Mouse (Mus musculus) spleen, adult 2 months (tissue): ENCODE results near the gene Snd1. TPM values are rescaled to one million over a fixed set of nuclear protein-coding genes. Genes with fewer than 3 reads are reported as not detected.

Experiments
- DNase-seq, 2 experiments: peaks; one replicate each; pipeline versions ENCODE4 v3.0.0 to v3.0.0-alpha.2; 2012 to 2021; ENCODE audit warnings: low spot score in 2 of 2, low read depth in 1 of 2
- H3K27ac ChIP-seq: fragments of 200-500 bp; 2 replicates; pipeline ENCODE4 v1.5.1; 2012; ENCODE audit warnings: low read length, inconsistent platforms; ENCODE audit not compliant: insufficient read depth
- H3K27me3 ChIP-seq: fragments of 200-500 bp; 2 replicates; pipeline ENCODE4 v1.6.1; 2012; ENCODE audit warnings: mild to moderate bottlenecking, moderate library complexity, low read length, inconsistent platforms; ENCODE audit not compliant: control insufficient read depth, insufficient read depth
- H3K36me3 ChIP-seq: fragments of 200-500 bp; 2 replicates; pipeline ENCODE4 v1.6.1; 2012; ENCODE audit warnings: mild to moderate bottlenecking, low read length, inconsistent platforms; ENCODE audit not compliant: control insufficient read depth, insufficient read depth
- H3K4me1 ChIP-seq: fragments of 200-500 bp; 2 replicates; pipeline ENCODE4 v1.6.1; 2011; ENCODE audit warnings: inconsistent platforms; ENCODE audit not compliant: control insufficient read depth, insufficient read depth, insufficient read length
- H3K4me3 ChIP-seq: fragments of 200-500 bp; 2 replicates; pipeline ENCODE4 v1.5.1; 2011; ENCODE audit warnings: mild to moderate bottlenecking, inconsistent platforms; ENCODE audit not compliant: insufficient read depth, insufficient read length; ENCODE audit errors: extremely low read depth
- CTCF ChIP-seq: fragments of 200-500 bp; IDR thresholded peaks from 2 replicates; pipeline ENCODE4 v1.5.1; 2011; ENCODE audit warnings: mild to moderate bottlenecking, inconsistent platforms; ENCODE audit not compliant: insufficient read depth, insufficient read length, insufficient replicate concordance; ENCODE audit errors: extremely low read depth
- POLR2A ChIP-seq: fragments of 200-500 bp; IDR thresholded peaks from 2 replicates; pipeline ENCODE4 v1.6.1; 2011; ENCODE audit warnings: low read depth, low read length, inconsistent platforms
- WGBS: fragments of 180-500 bp; shearing (Covaris S2); methylation state at CpG from one replicate; pipeline ENCODE4 v1.1.7; 2018; 5-methylcytosine and 5-hydroxymethylcytosine counted together
- polyA plus RNA-seq: library from polyadenylated mRNA; depleted of rRNA; stranded (reverse); fragments of >200 nt; gene quantifications from 2 replicates; pipeline ENCODE4 v1.2.3, GENCODE M21; 2012

Snd1 gene
- polyA plus RNA-seq, 1 experiment: 55.0 TPM

GRCm38 (mm10) chr6:28847616-28848015 is 372.7 kb downstream of the Snd1 start:
- Histone ChIP-seq H3K36me3 (no peaks in the 10 kb centered on the region), H3K4me3 (no peak overlapping the region), H3K27ac (no peak overlapping the region), H3K4me1 (no peaks in the 10 kb centered on the region), H3K27me3 (no peaks in the 10 kb centered on the region)
- WGBS: 88% methylated on average over 6 of the region's 6 CpGs
- TF ChIP-seq POLR2A (no peak), CTCF (no peak)
- DNase-seq: no peak

- no peak overlapping the region for H3K4me3 ChIP-seq
- no peaks in the 10 kb centered on the region for H3K36me3 ChIP-seq
- H3K4me1 ChIP-seq: no peaks in the 10 kb centered on the region
- 83% methylated on average over 6 of the region's 6 CpGs for WGBS
- TF ChIP-seq POLR2A (no peak), CTCF (no peak)
- DNase-seq: no peak
- no peaks in the 10 kb centered on the region for H3K27me3 ChIP-seq
- H3K27ac ChIP-seq: no peak overlapping the region
These were observed 373.4 kb downstream of the Snd1 start for GRCm38 (mm10) chr6:28848285-28848794.

- no peak for DNase-seq
- H3K4me1 ChIP-seq: no peaks in the 10 kb centered on the region
- H3K4me3 ChIP-seq: no peak overlapping the region
- no peak overlapping the region for H3K27ac ChIP-seq
- H3K27me3 ChIP-seq: no peaks in the 10 kb centered on the region
- TF ChIP-seq POLR2A (no peak), CTCF (no peak)
- 82% methylated on average over 9 of the region's 9 CpGs for WGBS
- H3K36me3 ChIP-seq: no peaks in the 10 kb centered on the region
These were observed 374.0 kb downstream of the Snd1 start for GRCm38 (mm10) chr6:28848891-28849290.

- Histone ChIP-seq H3K4me1 (no peaks in the 10 kb centered on the region), H3K27ac (no peak overlapping the region), H3K4me3 (no peak overlapping the region), H3K36me3 (no peaks in the 10 kb centered on the region), H3K27me3 (no peaks in the 10 kb centered on the region)
- DNase-seq: no peak
- TF ChIP-seq POLR2A (no peak), CTCF (no peak)
- 27% methylated on average over 3 of the region's 3 CpGs for WGBS
These were observed 374.4 kb downstream of the Snd1 start for GRCm38 (mm10) chr6:28849317-28849716.

GRCm38 (mm10) chr6:28850326-28850900 is 375.5 kb downstream of the Snd1 start:
- Histone ChIP-seq H3K4me1 (no peaks in the 10 kb centered on the region), H3K27me3 (no peaks in the 10 kb centered on the region), H3K27ac (no peak overlapping the region), H3K4me3 (no peak overlapping the region), H3K36me3 (no peaks in the 10 kb centered on the region)
- TF ChIP-seq CTCF (no peak), POLR2A (no peak)
- no peak for DNase-seq
- 91% methylated on average over 9 of the region's 9 CpGs for WGBS

- Histone ChIP-seq H3K4me1 (no peaks in the 10 kb centered on the region), H3K36me3 (no peaks in the 10 kb centered on the region), H3K27ac (no peak overlapping the region), H3K27me3 (no peaks in the 10 kb centered on the region), H3K4me3 (no peak overlapping the region)
- no peak for TF ChIP-seq CTCF
- no peak for TF ChIP-seq POLR2A
- WGBS: 94% methylated on average over 7 of the region's 7 CpGs
- no peak for DNase-seq
These were observed 377.4 kb downstream of the Snd1 start for GRCm38 (mm10) chr6:28852342-28852741.

GRCm38 (mm10) chr6:28853164-28853563 is 378.2 kb downstream of the Snd1 start:
- WGBS: 90% methylated on average over 3 of the region's 3 CpGs
- H3K27me3 ChIP-seq: no peaks in the 10 kb centered on the region
- TF ChIP-seq POLR2A (no peak), CTCF (no peak)
- no peak overlapping the region for H3K4me3 ChIP-seq
- DNase-seq: no peak
- H3K27ac ChIP-seq: no peak overlapping the region
- no peaks in the 10 kb centered on the region for H3K36me3 ChIP-seq
- no peaks in the 10 kb centered on the region for H3K4me1 ChIP-seq
